Mouse (Mus musculus): Measurements from ENCODE around the gene Asprv1.

Asprv1 gene

GRCm38 (mm10) chr6:86615301-86615700 lies 12.7 kb upstream of the Asprv1 start:
- in situ Hi-C loops (cut with MboI, MseI), result no loop called here

- in situ Hi-C loops (cut with MboI, MseI), result loop anchor here (10.0 kb wide), 1 partner anchor 352 kb away; no protein-coding TSS in a partner anchor
Measured at GRCm38 (mm10) chr6:86623201-86623600, 4.8 kb upstream of the Asprv1 start.

GRCm38 (mm10) chr6:86624074-86625030 lies 3.6 kb upstream of the Asprv1 start:
- in situ Hi-C loops (cut with MboI, MseI), result loop anchor here (10.0 kb wide), 1 partner anchor 350 kb away; no protein-coding TSS in a partner anchor

- in situ Hi-C loops (cut with MboI, MseI), result no loop called here
Measured at GRCm38 (mm10) chr6:86630141-86630540, 2.2 kb downstream of the Asprv1 start.

GRCm38 (mm10) chr6:86636495-86636894 lies 8.5 kb downstream of the Asprv1 start:
- in situ Hi-C loops (cut with MboI, MseI), result no loop called here

GRCm38 (mm10) chr6:86637171-86637835 lies 9.3 kb downstream of the Asprv1 start:
- in situ Hi-C loops (cut with MboI, MseI), result no loop called here

GRCm38 (mm10) chr6:86637860-86638259 lies 9.9 kb downstream of the Asprv1 start:
- in situ Hi-C loops (cut with MboI, MseI), result no loop called here

- in situ Hi-C loops (cut with MboI, MseI), result no loop called here
Measured at GRCm38 (mm10) chr6:86638434-86638833, 10.5 kb downstream of the Asprv1 start.

- in situ Hi-C loops (cut with MboI, MseI), result no loop called here
Measured at GRCm38 (mm10) chr6:86639180-86640160, 11.5 kb downstream of the Asprv1 start.

GRCm38 (mm10) chr6:86640161-86640560 lies 12.2 kb downstream of the Asprv1 start:
- in situ Hi-C loops (cut with MboI, MseI), result no loop called here

GRCm38 (mm10) chr6:86640776-86641175 lies 12.8 kb downstream of the Asprv1 start:
- in situ Hi-C loops (cut with MboI, MseI), result no loop called here

- in situ Hi-C loops (cut with MboI, MseI), result no loop called here
Measured at GRCm38 (mm10) chr6:86641716-86642115, 13.8 kb downstream of the Asprv1 start.

- in situ Hi-C loops (cut with MboI, MseI), result no loop called here
Measured at GRCm38 (mm10) chr6:86644775-86645400, 16.9 kb downstream of the Asprv1 start.

GRCm38 (mm10) chr6:86645551-86645950 lies 17.6 kb downstream of the Asprv1 start:
- in situ Hi-C loops (cut with MboI, MseI), result no loop called here

- in situ Hi-C loops (cut with MboI, MseI), result no loop called here
Measured at GRCm38 (mm10) chr6:86646143-86646542, 18.2 kb downstream of the Asprv1 start.

- in situ Hi-C loops (cut with MboI, MseI), result loop anchor here (5.0 kb wide), 1 partner anchor 106 kb away; no protein-coding TSS in a partner anchor
Measured at GRCm38 (mm10) chr6:86653026-86653425, 25.1 kb downstream of the Asprv1 start.

- in situ Hi-C loops (cut with MboI, MseI), result loop anchor here (5.0 kb wide), 1 partner anchor 107 kb away; no protein-coding TSS in a partner anchor
Measured at GRCm38 (mm10) chr6:86654270-86654916, 26.4 kb downstream of the Asprv1 start.

GRCm38 (mm10) chr6:86658501-86658900 lies 30.5 kb downstream of the Asprv1 start:
- in situ Hi-C loops (cut with MboI, MseI), result no loop called here

GRCm38 (mm10) chr6:86660161-86660877 lies 32.4 kb downstream of the Asprv1 start:
- in situ Hi-C loops (cut with MboI, MseI), result no loop called here

GRCm38 (mm10) chr6:86665076-86665475 lies 37.1 kb downstream of the Asprv1 start:
- in situ Hi-C loops (cut with MboI, MseI), result no loop called here

Data from regulatory T cell (primary cell).